Mouse (Mus musculus) C2C12 (cell line): ENCODE measurements around the gene Mroh3.

Experiments
- CTCF ChIP-seq: IDR thresholded peaks from one replicate; pipeline ENCODE4 v1.5.1; 2011; ENCODE audit not compliant: control insufficient read depth, insufficient read depth, insufficient read length
- USF1 ChIP-seq: IDR thresholded peaks from one replicate; pipeline ENCODE4 v1.6.1; 2011; ENCODE audit warnings: low read depth, mild to moderate bottlenecking, control low read depth, moderate library complexity

- no peak for TF ChIP-seq USF1
- no peak for TF ChIP-seq CTCF
Observed at GRCm38 (mm10) chr1:136228328-136229039, 15.9 kb upstream of the Mroh3 start.
